Mouse (Mus musculus) liver, embryonic 13.5 days (tissue): ENCODE data around the gene Olfr803. TPM values are rescaled to one million over a fixed set of nuclear protein-coding genes. Genes with fewer than 3 reads are reported as not detected.

Experiments used
- ATAC-seq: fragments of 200-750 bp; cut with Nextera tagmentation; 2 replicates; pipeline ENCODE4 v1.8.0; 2017; ENCODE audit warnings: low read depth, mild to moderate bottlenecking, moderate number of reproducible peaks, moderate library complexity
- DNase-seq: peaks from one replicate; pipeline ENCODE4 v3.0.0; 2022
- H3K27ac ChIP-seq: fragments of 300-500 bp; sonication (generic); 2 replicates; pipeline ENCODE4 v1.5.1; 2015; ENCODE audit warnings: moderate library complexity, mild to moderate bottlenecking, inconsistent platforms
- H3K27me3 ChIP-seq: fragments of 300-500 bp; sonication (generic); 2 replicates; pipeline ENCODE4 v1.6.1; 2015; ENCODE audit warnings: mild to moderate bottlenecking, inconsistent platforms
- H3K36me3 ChIP-seq: fragments of 300-500 bp; sonication (generic); 2 replicates; pipeline ENCODE4 v1.6.1; 2015; ENCODE audit warnings: mild to moderate bottlenecking, inconsistent platforms
- H3K4me1 ChIP-seq: fragments of 300-500 bp; sonication (generic); replicated peaks from 2 replicates; pipeline ENCODE4 v1.6.1; 2015; ENCODE audit warnings: inconsistent platforms
- H3K4me2 ChIP-seq: fragments of 300-500 bp; sonication (generic); 2 replicates; pipeline ENCODE4 v1.6.1; 2015; ENCODE audit warnings: inconsistent platforms, mild to moderate bottlenecking, moderate library complexity
- H3K4me3 ChIP-seq: fragments of 300-500 bp; sonication (generic); replicated peaks from 2 replicates; pipeline ENCODE4 v1.5.1; 2015; ENCODE audit warnings: mild to moderate bottlenecking, inconsistent platforms
- H3K9ac ChIP-seq: fragments of 300-500 bp; sonication (generic); 2 replicates; pipeline ENCODE4 v1.6.1; 2015; ENCODE audit warnings: mild to moderate bottlenecking, inconsistent platforms
- H3K9me3 ChIP-seq: fragments of 300-500 bp; sonication (generic); replicated peaks from 2 replicates; pipeline ENCODE4 v1.6.1; 2016; ENCODE audit warnings: inconsistent platforms
- WGBS: fragments of 180-500 bp; shearing (Covaris S2); methylation state at CpG from one replicate; pipeline ENCODE4 v1.1.7; 2015; ENCODE audit not compliant: insufficient replicate concordance; 5-methylcytosine and 5-hydroxymethylcytosine counted together
- microRNA-seq: library from miRNA; unstranded; fragments of <30 nt; microRNA quantifications from one replicate; pipeline ENCODE4, GENCODE M21; 2016
- polyA plus RNA-seq: library from polyadenylated mRNA; unstranded; fragments of >200 nt; fragmentation: Nextera tagmentation; extraction: Ambion mirVana; gene quantifications from 2 replicates; pipeline ENCODE4 v1.2.1, GENCODE M21; 2015

Gene Olfr803
- polyA plus RNA-seq, result not detected in 2 replicates

DNA sequence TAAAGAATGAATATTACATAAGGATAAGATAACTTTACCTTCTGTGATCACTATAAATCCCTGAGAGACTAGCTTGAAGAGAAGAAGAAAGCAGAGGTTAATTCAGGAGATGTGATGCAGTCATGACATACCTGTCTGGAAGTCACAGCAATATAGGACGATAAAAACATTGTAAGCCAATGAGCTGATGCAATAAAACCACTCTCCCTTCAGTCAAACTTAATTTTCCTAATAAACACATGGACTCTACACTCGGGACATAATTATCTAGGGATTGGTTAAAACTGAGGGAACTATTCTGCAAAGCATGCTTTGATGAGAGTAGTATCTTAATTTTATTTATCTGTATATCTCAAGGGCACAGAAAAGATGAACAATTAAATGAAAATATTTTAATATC lies at the start of gene Olfr803:
Gene Olfr803 (minus strand): TSS at position 101 of the 400 bp plus-strand sequence.
- Histone ChIP-seq H3K4me2 (no peak within 1 kb of the TSS), H3K27ac (no peak within 1 kb of the TSS), H3K4me1 (no peaks in the 10 kb centered on the region), H3K27me3 (no peaks in the 10 kb centered on the region), H3K9me3 (no peaks in the 10 kb centered on the region), H3K9ac (no peak within 1 kb of the TSS), H3K36me3 (no peaks in the 10 kb centered on the region), H3K4me3 (no peak within 1 kb of the TSS)
- WGBS, result 58% methylated on average over 2 of the region's 2 CpGs
- no peak for DNase-seq
- ATAC-seq, result no peak

DNA sequence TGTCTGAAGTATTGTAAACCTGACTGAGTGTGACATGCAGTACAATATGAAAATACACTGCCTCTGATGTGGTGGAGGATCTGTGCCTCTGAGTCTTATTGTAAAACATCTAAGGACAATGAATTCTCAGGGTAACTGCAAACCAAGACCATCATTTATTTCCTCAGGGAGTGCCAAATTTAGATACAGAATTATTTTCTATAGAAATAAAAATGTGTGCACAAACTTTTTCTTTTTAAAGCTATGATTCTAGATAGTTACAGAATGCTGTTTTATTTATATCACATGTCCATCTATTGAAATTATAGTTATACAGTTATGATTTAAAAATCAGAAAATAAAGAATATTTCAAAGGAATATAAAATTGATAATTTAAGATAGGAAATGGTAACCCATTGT lies 47.7 kb upstream of the Olfr803 start, which contains the start of gene Olfr806:
Gene Olfr806 (minus strand): TSS at position 101 of the 400 bp plus-strand sequence.
- H3K27me3 ChIP-seq, result no peaks in the 10 kb centered on the region
- H3K4me2 ChIP-seq, result no peak within 1 kb of the TSS
- no peak within 1 kb of the TSS for H3K4me3 ChIP-seq
- H3K27ac ChIP-seq, result no peak within 1 kb of the TSS
- no peaks in the 10 kb centered on the region for H3K4me1 ChIP-seq
- DNase-seq (no peak), ATAC-seq (no peak)
- no peaks in the 10 kb centered on the region for H3K36me3 ChIP-seq
- H3K9ac ChIP-seq, result no peak within 1 kb of the TSS
- no peaks in the 10 kb centered on the region; the same call in 1 of the 2 replicates for H3K9me3 ChIP-seq

DNA sequence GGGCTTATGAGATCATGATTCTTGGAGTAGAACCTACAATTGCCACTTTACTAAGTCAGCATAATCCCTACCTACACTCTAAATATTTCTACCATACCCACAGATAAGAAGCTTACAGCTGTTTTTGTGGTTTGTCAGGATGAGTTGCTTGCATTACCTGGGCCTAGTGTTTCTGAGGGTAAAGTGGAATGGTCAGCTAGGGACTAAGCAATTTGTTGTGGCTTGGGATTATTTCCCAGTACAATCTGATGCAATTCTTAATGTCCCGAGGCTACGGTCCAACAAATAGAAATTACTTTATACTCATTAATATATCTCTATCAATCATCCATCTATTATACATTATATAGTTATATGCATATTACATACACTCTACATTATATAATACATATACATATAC lies 35.2 kb upstream of the Olfr803 start, which contains the start of gene Olfr805:
Gene Olfr805 (minus strand): TSS at position 101 of the 400 bp plus-strand sequence.
- ATAC-seq, result no peak
- H3K9me3 ChIP-seq, result no peaks in the 10 kb centered on the region
- no peak within 1 kb of the TSS for H3K4me2 ChIP-seq
- H3K27me3 ChIP-seq, result no peaks in the 10 kb centered on the region
- no peaks in the 10 kb centered on the region for H3K36me3 ChIP-seq
- no peak within 1 kb of the TSS for H3K4me3 ChIP-seq
- no peak within 1 kb of the TSS for H3K9ac ChIP-seq
- no peaks in the 10 kb centered on the region for H3K4me1 ChIP-seq
- no peak for DNase-seq
- 69% methylated on average over 2 of the region's 2 CpGs for WGBS
- no peak within 1 kb of the TSS for H3K27ac ChIP-seq

DNA sequence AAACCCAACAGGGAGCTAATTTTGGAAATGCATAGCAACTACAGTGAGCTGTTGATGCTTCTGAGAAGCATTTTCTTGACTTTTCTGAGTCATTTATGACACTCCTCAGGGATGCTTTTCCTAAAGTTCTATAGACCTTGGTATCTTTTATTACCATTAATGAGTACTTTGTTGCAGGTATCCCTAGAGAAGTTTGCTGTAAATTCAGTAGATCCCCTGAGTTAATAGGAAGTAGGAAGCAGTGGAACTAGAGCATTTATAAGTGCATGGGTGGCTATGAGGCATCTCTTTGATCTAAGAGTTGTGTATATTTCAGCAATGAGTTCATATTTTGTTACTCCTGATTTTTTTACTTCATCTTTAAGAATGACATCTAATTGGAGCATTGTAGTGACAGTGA lies 8.8 kb upstream of the Olfr803 start, which contains the start of gene Olfr804:
Gene Olfr804 (plus strand): TSS at position 301 of the 400 bp plus-strand sequence.
- H3K27ac ChIP-seq, result no peak within 1 kb of the TSS
- no peak for ATAC-seq
- no peaks in the 10 kb centered on the region for H3K9me3 ChIP-seq
- no peaks in the 10 kb centered on the region for H3K4me1 ChIP-seq
- DNase-seq, result no peak
- H3K4me3 ChIP-seq, result no peak within 1 kb of the TSS
- no peak within 1 kb of the TSS for H3K4me2 ChIP-seq
- no peak within 1 kb of the TSS for H3K9ac ChIP-seq
- no peaks in the 10 kb centered on the region for H3K36me3 ChIP-seq
- H3K27me3 ChIP-seq, result no peaks in the 10 kb centered on the region

DNA sequence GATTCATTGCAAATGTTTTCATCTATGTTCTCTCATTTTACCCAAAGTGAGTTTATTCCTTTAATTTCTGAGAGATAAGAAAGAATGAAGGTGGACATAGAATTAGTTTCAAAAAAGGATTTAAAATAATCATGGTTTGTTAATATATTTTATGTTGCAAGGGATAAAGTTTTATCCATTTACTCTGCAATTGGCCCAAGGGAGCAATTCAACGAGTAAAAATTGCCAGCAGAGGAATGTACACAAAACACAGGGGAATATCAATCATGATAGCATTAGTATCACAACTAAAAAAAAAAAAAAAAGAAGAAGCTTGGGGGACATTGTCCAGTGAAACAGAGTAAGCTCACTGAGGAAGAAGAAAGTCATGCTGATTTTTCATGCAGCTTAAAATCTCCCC lies 6.0 kb downstream of the Olfr803 start, which contains the start of gene Olfr802:
Gene Olfr802 (minus strand): TSS at position 101 of the 400 bp plus-strand sequence.
- no peak within 1 kb of the TSS for H3K9ac ChIP-seq
- H3K27ac ChIP-seq, result no peak within 1 kb of the TSS
- H3K4me3 ChIP-seq, result no peak within 1 kb of the TSS
- H3K27me3 ChIP-seq, result no peaks in the 10 kb centered on the region
- no peaks in the 10 kb centered on the region for H3K36me3 ChIP-seq
- no peak for DNase-seq
- 42% methylated on average over 1 of the region's 1 CpGs for WGBS
- H3K4me1 ChIP-seq, result no peaks in the 10 kb centered on the region
- no peaks in the 10 kb centered on the region for H3K9me3 ChIP-seq
- ATAC-seq, result no peak
- no peak within 1 kb of the TSS for H3K4me2 ChIP-seq

DNA sequence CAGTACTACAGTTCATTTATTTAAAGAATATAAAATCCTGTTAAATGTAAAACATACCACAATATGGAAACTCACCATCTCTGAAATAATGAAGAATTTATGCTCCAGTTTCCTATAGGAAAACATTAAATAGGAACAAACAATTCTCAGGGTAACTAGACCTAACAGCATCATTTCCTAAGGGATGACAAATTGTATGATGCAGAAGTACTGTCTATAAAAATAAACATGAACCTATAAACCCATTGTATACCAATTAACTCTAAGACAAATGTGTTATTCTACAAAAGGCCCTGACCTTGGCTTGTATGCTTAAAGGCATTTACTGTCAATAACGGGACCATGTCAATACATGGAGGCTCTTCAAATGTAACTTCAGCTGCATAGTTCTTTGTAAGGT lies 20.3 kb downstream of the Olfr803 start, which contains the start of gene Olfr801:
Gene Olfr801 (minus strand): TSS at position 101 of the 400 bp plus-strand sequence.
- H3K36me3 ChIP-seq, result no peaks in the 10 kb centered on the region
- no peaks in the 10 kb centered on the region for H3K4me1 ChIP-seq
- ATAC-seq (no peak), DNase-seq (no peak)
- H3K9me3 ChIP-seq, result no peaks in the 10 kb centered on the region
- H3K27me3 ChIP-seq, result no peaks in the 10 kb centered on the region
- 44% methylated on average over 1 of the region's 1 CpGs for WGBS
- H3K4me3 ChIP-seq, result no peak within 1 kb of the TSS
- no peak within 1 kb of the TSS for H3K4me2 ChIP-seq
- H3K27ac ChIP-seq, result no peak within 1 kb of the TSS
- no peak within 1 kb of the TSS for H3K9ac ChIP-seq

DNA sequence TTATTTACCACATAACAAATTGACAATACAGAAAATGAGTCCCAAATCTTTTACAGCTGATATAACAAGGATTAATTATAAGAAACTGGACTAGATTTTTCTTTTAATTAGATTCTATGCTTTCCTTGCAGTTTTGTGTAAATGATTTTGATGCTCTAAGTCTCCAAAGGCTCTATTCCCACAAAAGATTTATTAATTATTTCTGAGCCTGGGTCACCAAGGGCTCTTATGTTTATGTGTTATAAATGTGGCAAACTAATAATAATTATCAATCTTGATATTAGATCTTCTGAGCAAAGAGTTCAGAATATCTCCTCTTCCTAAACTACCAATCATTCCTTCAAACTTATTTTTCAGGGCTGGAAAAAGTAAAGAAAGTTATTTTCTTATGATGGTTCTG lies 36.7 kb downstream of the Olfr803 start, which contains the start of gene Olfr800:
Gene Olfr800 (plus strand): TSS at position 301 of the 400 bp plus-strand sequence.
- H3K4me2 ChIP-seq, result no peak within 1 kb of the TSS
- no peak within 1 kb of the TSS for H3K4me3 ChIP-seq
- no peaks in the 10 kb centered on the region for H3K9me3 ChIP-seq
- H3K9ac ChIP-seq, result no peak within 1 kb of the TSS
- H3K27me3 ChIP-seq, result no peaks in the 10 kb centered on the region
- no peak for ATAC-seq
- DNase-seq, result no peak
- H3K27ac ChIP-seq, result no peak within 1 kb of the TSS
- no peaks in the 10 kb centered on the region for H3K4me1 ChIP-seq
- H3K36me3 ChIP-seq, result no peaks in the 10 kb centered on the region

DNA sequence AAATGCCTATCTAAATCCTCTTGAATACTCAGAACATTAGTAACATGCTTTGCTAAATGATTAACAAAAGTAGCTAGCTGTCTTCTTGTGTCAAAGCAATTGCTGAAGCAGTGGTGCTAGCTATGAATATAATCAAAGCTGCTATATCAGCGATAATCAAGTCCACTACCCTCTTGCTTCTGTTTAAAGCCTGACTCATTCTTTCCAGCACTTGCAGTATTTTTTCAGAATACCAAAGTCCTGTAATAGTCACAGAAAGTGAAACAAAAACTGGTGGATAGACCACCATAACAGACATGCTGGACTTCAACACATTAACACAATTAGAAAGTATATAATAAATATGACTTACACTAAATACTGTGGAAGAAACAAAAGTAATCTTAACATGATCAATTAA lies 42.3 kb downstream of the Olfr803 start:
- no peak overlapping the region for H3K4me3 ChIP-seq
- H3K9ac ChIP-seq, result no peak overlapping the region
- H3K9me3 ChIP-seq, result no peaks in the 10 kb centered on the region
- H3K4me2 ChIP-seq, result no peak overlapping the region
- no peaks in the 10 kb centered on the region for H3K4me1 ChIP-seq
- no peaks in the 10 kb centered on the region for H3K27me3 ChIP-seq
- H3K27ac ChIP-seq, result no peak overlapping the region
- ATAC-seq (no peak), DNase-seq (no peak)
- no peaks in the 10 kb centered on the region for H3K36me3 ChIP-seq
- 65% methylated on average over 1 of the region's 1 CpGs for WGBS

Small RNA genes lying within 50 kb of the gene (microRNA-seq; reads per million reads assigned to microRNA genes)
- not detected for gene Gm24485

Other genes with a start within 250 kb of the Olfr803 start
- not detected in 2 replicates for gene Olfr787, start 232.4 kb downstream of the Olfr803 start, polyA plus RNA-seq
- gene Olfr788, start 223.3 kb downstream of the Olfr803 start, polyA plus RNA-seq, result not detected in 2 replicates
- gene Olfr789, start 209.5 kb downstream of the Olfr803 start, polyA plus RNA-seq, result not detected in 2 replicates
- not detected in 2 replicates for gene Olfr790, start 195.8 kb downstream of the Olfr803 start, polyA plus RNA-seq
- gene Olfr791, start 172.5 kb downstream of the Olfr803 start, polyA plus RNA-seq, result not detected in 2 replicates
- not detected in 2 replicates for gene Olfr792, start 155.1 kb downstream of the Olfr803 start, polyA plus RNA-seq
- not detected in 2 replicates for gene Olfr794, start 126.6 kb downstream of the Olfr803 start, polyA plus RNA-seq
- gene Olfr796, start 81.7 kb downstream of the Olfr803 start, polyA plus RNA-seq, result not detected in 2 replicates
- not detected in 2 replicates for gene Olfr798, start 66.4 kb downstream of the Olfr803 start, polyA plus RNA-seq
- not detected in 2 replicates for gene Olfr799, start 56.8 kb downstream of the Olfr803 start, polyA plus RNA-seq
- gene Olfr800, start 36.6 kb downstream of the Olfr803 start, polyA plus RNA-seq, result not detected in 2 replicates
- not detected in 2 replicates for gene Olfr801, start 20.4 kb downstream of the Olfr803 start, polyA plus RNA-seq
- not detected in 2 replicates for gene Olfr802, start 6.1 kb downstream of the Olfr803 start, polyA plus RNA-seq
- gene Olfr804, start 8.9 kb upstream of the Olfr803 start, polyA plus RNA-seq, result not detected in 2 replicates
- not detected in 2 replicates for gene Olfr805, start 35.1 kb upstream of the Olfr803 start, polyA plus RNA-seq
- gene Olfr806, start 47.6 kb upstream of the Olfr803 start, polyA plus RNA-seq, result not detected in 2 replicates
- gene Olfr807, start 63.5 kb upstream of the Olfr803 start, polyA plus RNA-seq, result not detected in 2 replicates
- gene Olfr808, start 71.2 kb upstream of the Olfr803 start, polyA plus RNA-seq, result not detected in 2 replicates
- not detected in 2 replicates for gene Olfr809, start 80.4 kb upstream of the Olfr803 start, polyA plus RNA-seq
- not detected in 2 replicates for gene Olfr810, start 100.6 kb upstream of the Olfr803 start, polyA plus RNA-seq
- not detected in 2 replicates for gene Olfr811, start 110.1 kb upstream of the Olfr803 start, polyA plus RNA-seq
- not detected in 2 replicates for gene Olfr812, start 151.8 kb upstream of the Olfr803 start, polyA plus RNA-seq
- gene Olfr813, start 161.1 kb upstream of the Olfr803 start, polyA plus RNA-seq, result not detected in 2 replicates
- not detected in 2 replicates for gene Olfr814, start 185.6 kb upstream of the Olfr803 start, polyA plus RNA-seq
- gene Olfr815, start 211.6 kb upstream of the Olfr803 start, polyA plus RNA-seq, result not detected in 2 replicates
- not detected in 2 replicates for gene Olfr816, start 221.3 kb upstream of the Olfr803 start, polyA plus RNA-seq